Mouse (Mus musculus): ENCODE data around the gene Nox3. TPM values are rescaled to one million over a fixed set of nuclear protein-coding genes. Genes with fewer than 3 reads are reported as not detected.

Gene Nox3
- polyA plus RNA-seq, 1 experiment from 2014 or later: not detected

DNA sequence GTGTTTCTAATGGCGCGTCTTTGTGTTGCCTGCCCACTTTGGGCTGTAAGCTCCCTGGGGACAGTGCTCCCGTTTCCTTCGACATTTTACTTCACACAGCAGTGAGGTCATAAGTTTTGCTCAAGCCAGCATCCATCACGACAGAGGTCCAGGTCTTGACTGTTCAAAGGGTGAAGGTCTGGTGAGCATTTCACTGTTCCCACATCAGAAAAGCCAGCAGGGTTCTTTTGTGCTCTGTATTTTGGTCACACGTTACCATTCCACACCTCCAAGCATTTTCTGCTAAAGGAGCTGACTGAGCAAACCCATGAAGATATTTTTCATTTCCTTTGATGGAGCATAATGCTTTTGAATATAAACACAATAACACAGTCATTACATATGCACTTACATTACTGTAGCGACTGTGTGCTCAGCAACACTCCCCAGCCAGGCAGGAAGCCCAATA, 85.7 kb downstream of the Nox3 start:
- H3K9ac ChIP-seq (ENCODE audit: low read length): no peak overlapping the region
- no peaks in the 10 kb centered on the region for H3K9me3 ChIP-seq (ENCODE audit: control insufficient read depth, low read length)
- H3K4me3 ChIP-seq (ENCODE audit: control insufficient read depth in 1 of 2, insufficient read depth in 1 of 2, low read depth in 1 of 2, low read length in 2 of 2): no peak overlapping the region
- no peak overlapping the region for H3K27ac ChIP-seq (replicated peaks in 1 of 2; ENCODE audit: control insufficient read depth in 1 of 2, insufficient read depth in 1 of 2, low read depth in 2 of 2, low read length in 2 of 2)
- H3K4me1 ChIP-seq (ENCODE audit: control insufficient read depth in 2 of 2, insufficient read depth in 2 of 2, low read length in 2 of 2): peaks cover 0 to 2% of the 10 kb centered on the region in 2 experiments; a peak in 1 of 4 replicates
- H3K27me3 ChIP-seq (ENCODE audit: control insufficient read depth, insufficient read depth, low read length): no peaks in the 10 kb centered on the region
- no peak overlapping the region for H3K4me2 ChIP-seq (ENCODE audit: low read length)
- no peak for ATAC-seq (ENCODE audit: insufficient number of reproducible peaks, insufficient read depth, low FRiP score, low read depth)
- no peaks in the 10 kb centered on the region for H3K36me3 ChIP-seq (ENCODE audit: control insufficient read depth, insufficient read depth, low read length)
- 69% methylated on average over 7 of the region's 7 CpGs for WGBS

DNA sequence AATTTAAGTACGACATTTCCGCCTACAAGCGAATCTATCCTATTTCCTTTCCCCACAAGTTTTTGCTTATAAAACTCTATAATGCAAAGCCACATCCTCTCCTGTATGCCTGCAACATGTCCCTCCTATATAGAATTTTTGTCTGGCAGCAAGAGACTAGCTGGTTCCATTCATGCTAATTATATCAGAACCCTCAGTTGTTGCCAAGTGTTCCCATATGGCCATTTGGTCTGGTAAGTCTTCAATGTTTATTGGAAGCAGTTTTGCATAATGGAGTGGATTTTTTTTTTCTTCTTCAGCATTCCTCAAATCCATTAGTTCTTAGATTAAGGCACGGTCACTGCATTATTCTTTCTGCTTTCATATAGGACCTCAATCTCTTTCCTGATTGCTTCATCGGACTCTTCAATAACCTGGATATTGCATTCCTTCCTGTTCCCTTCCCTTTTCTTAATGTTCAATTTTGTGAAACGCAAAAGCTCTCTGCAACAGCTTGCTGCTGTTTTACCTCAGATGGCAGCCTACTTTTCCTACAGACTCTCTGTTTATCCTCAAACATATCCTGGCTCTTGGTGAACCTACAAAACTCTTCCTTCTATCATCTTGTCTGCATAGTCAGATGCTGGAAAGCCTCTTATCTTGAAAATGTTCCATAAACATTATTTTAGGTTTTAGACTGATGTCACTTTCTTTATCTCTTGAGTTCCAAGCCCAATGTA, 92.9 kb downstream of the Nox3 start:
- no peak overlapping the region for H3K4me3 ChIP-seq (ENCODE audit: control insufficient read depth in 1 of 2, insufficient read depth in 1 of 2, low read depth in 1 of 2, low read length in 2 of 2)
- H3K9me3 ChIP-seq (ENCODE audit: control insufficient read depth, low read length): no peaks in the 10 kb centered on the region
- H3K27ac ChIP-seq (replicated peaks in 1 of 2; ENCODE audit: control insufficient read depth in 1 of 2, insufficient read depth in 1 of 2, low read depth in 2 of 2, low read length in 2 of 2): no peak overlapping the region
- WGBS: 79% methylated on average over 6 of the region's 6 CpGs
- no peak overlapping the region for H3K9ac ChIP-seq (ENCODE audit: low read length)
- H3K27me3 ChIP-seq (ENCODE audit: control insufficient read depth, insufficient read depth, low read length): no peaks in the 10 kb centered on the region
- H3K4me2 ChIP-seq (ENCODE audit: low read length): no peak overlapping the region
- H3K4me1 ChIP-seq (ENCODE audit: control insufficient read depth in 2 of 2, insufficient read depth in 2 of 2, low read length in 2 of 2): no peaks in the 10 kb centered on the region
- no peaks in the 10 kb centered on the region for H3K36me3 ChIP-seq (ENCODE audit: control insufficient read depth, insufficient read depth, low read length)
- ATAC-seq (ENCODE audit: insufficient number of reproducible peaks, insufficient read depth, low FRiP score, low read depth): no peak

DNA sequence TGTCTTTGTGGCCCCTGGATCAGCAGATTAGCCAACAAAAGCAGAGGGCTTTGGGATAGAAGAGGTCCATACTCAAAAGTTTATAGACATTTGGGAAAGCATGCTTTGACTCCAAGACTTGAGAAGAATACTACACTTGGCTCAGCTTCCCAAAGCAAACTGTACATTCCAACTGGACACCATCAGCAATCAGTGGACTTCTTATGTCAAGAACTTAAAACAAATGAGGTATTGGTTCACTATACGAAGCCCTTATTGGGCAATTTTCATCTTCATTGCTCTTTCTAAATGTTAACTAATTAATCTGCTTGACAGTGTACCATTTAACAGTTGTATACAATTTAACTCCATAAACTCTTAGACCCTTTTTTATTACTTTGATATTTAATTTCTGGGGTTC, 97.7 kb downstream of the Nox3 start:
- WGBS: 57% methylated on average over 1 of the region's 1 CpGs
- H3K27ac ChIP-seq (replicated peaks in 1 of 2; ENCODE audit: control insufficient read depth in 1 of 2, insufficient read depth in 1 of 2, low read depth in 2 of 2, low read length in 2 of 2): no peak overlapping the region

DNA sequence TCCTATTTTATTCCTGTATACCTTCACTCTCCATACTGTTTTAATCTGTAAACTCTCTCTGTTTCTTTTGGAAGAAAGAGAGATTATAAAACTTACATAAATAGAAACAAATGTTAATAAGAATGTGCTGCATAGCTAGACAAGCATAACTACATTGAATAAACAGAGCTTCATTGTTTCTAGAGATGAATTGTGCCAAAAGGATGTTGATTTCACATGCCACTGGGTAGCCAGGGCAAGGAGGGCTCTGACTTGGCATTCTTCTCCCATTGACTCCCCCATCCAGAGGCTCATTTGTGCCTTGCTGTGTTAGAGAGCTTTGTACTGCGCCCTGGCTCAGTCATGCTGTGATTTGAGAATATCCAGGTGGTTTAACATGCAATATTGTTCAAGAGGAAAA, 98.2 kb downstream of the Nox3 start:
- Histone ChIP-seq H3K36me3 (ENCODE audit: control insufficient read depth, insufficient read depth, low read length) (no peaks in the 10 kb centered on the region), H3K4me3 (ENCODE audit: control insufficient read depth in 1 of 2, insufficient read depth in 1 of 2, low read depth in 1 of 2, low read length in 2 of 2) (no peak overlapping the region), H3K9ac (ENCODE audit: low read length) (no peak overlapping the region), H3K27ac (replicated peaks in 1 of 2; ENCODE audit: control insufficient read depth in 1 of 2, insufficient read depth in 1 of 2, low read depth in 2 of 2, low read length in 2 of 2) (no peak overlapping the region), H3K4me2 (ENCODE audit: low read length) (no peak overlapping the region), H3K4me1 (ENCODE audit: control insufficient read depth in 2 of 2, insufficient read depth in 2 of 2, low read length in 2 of 2) (no peaks in the 10 kb centered on the region), H3K27me3 (ENCODE audit: control insufficient read depth, insufficient read depth, low read length) (no peaks in the 10 kb centered on the region), H3K9me3 (ENCODE audit: control insufficient read depth, low read length) (no peaks in the 10 kb centered on the region)
- WGBS: 59% methylated on average over 1 of the region's 1 CpGs
- ATAC-seq (ENCODE audit: insufficient number of reproducible peaks, insufficient read depth, low FRiP score, low read depth): no peak

More for the DNA sequence above, 97.7 kb downstream of the Nox3 start:
- ATAC-seq (ENCODE audit: insufficient number of reproducible peaks, insufficient read depth, low FRiP score, low read depth): no peak
- H3K4me2 ChIP-seq (ENCODE audit: low read length): no peak overlapping the region
- H3K27me3 ChIP-seq (ENCODE audit: control insufficient read depth, insufficient read depth, low read length): no peaks in the 10 kb centered on the region
- H3K4me3 ChIP-seq (ENCODE audit: control insufficient read depth in 1 of 2, insufficient read depth in 1 of 2, low read depth in 1 of 2, low read length in 2 of 2): no peak overlapping the region
- no peaks in the 10 kb centered on the region for H3K4me1 ChIP-seq (ENCODE audit: control insufficient read depth in 2 of 2, insufficient read depth in 2 of 2, low read length in 2 of 2)
- H3K9ac ChIP-seq (ENCODE audit: low read length): no peak overlapping the region
- no peaks in the 10 kb centered on the region for H3K9me3 ChIP-seq (ENCODE audit: control insufficient read depth, low read length)
- H3K36me3 ChIP-seq (ENCODE audit: control insufficient read depth, insufficient read depth, low read length): no peaks in the 10 kb centered on the region

DNA sequence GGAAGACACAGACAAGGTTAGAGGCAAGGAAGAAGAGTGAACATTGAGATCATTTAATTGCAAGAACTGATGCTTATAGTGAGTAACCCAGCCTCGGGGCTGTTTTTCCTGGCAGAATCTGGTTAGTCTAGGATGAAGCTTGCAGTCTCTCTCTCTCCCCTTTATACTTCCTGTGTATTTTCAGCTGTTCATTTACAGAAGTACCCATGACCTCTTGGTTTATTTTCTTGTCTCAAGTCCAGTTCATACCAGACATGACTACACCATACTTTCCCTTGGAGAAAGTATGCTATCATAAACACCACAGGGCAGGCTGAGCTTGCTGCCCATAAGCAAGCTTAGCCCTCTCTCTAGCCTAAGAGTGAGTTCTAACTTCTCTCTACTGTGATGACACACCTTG, 98.9 kb downstream of the Nox3 start:
- Histone ChIP-seq H3K27me3 (ENCODE audit: control insufficient read depth, insufficient read depth, low read length) (no peaks in the 10 kb centered on the region), H3K27ac (replicated peaks in 1 of 2; ENCODE audit: control insufficient read depth in 1 of 2, insufficient read depth in 1 of 2, low read depth in 2 of 2, low read length in 2 of 2) (no peak overlapping the region), H3K4me1 (ENCODE audit: control insufficient read depth in 2 of 2, insufficient read depth in 2 of 2, low read length in 2 of 2) (no peaks in the 10 kb centered on the region), H3K4me2 (ENCODE audit: low read length) (no peak overlapping the region), H3K4me3 (ENCODE audit: control insufficient read depth in 1 of 2, insufficient read depth in 1 of 2, low read depth in 1 of 2, low read length in 2 of 2) (no peak overlapping the region), H3K36me3 (ENCODE audit: control insufficient read depth, insufficient read depth, low read length) (no peaks in the 10 kb centered on the region), H3K9me3 (ENCODE audit: control insufficient read depth, low read length) (no peaks in the 10 kb centered on the region), H3K9ac (ENCODE audit: low read length) (no peak overlapping the region)
- WGBS: 69% methylated on average over 1 of the region's 1 CpGs
- ATAC-seq (ENCODE audit: insufficient number of reproducible peaks, insufficient read depth, low FRiP score, low read depth): no peak

Other genes starting within 250 kb of the Nox3 start
- not detected in 2 replicates for gene Cldn20, start 163.7 kb downstream of the Nox3 start, polyA plus RNA-seq (2014; fragmentation: Nextera tagmentation; extraction: Ambion mirVana)
- 17.0 and 17.1 TPM in 2 replicates for gene Tfb1m, start 138.5 kb downstream of the Nox3 start, polyA plus RNA-seq (2014; fragmentation: Nextera tagmentation; extraction: Ambion mirVana)